Mouse (Mus musculus): ENCODE results near the gene Tigd4. TPM values are rescaled to one million over a fixed set of nuclear protein-coding genes. Genes with fewer than 3 reads are reported as not detected.

Gene Tigd4
- polyA plus RNA-seq, 1 experiment, result not detected

GRCm38 (mm10) chr3:84646331-84646845 is 53.0 kb downstream of the Tigd4 start:
- TF ChIP-seq MYOG (IDR thresholded peaks at IDR 0.05; ENCODE audit: control insufficient read depth, extremely low read depth, insufficient read length) (no peak), MYOD1 (IDR thresholded peaks at IDR 0.05; ENCODE audit: control insufficient read depth, insufficient read length, low read depth) (no peak), CEBPB (IDR thresholded peaks at IDR 0.05; ENCODE audit: low read depth) (no peak), CTCF (IDR thresholded peaks at IDR 0.05; ENCODE audit: control insufficient read depth, insufficient read depth, insufficient read length) (no peak), MAX (IDR thresholded peaks at IDR 0.05) (no peak), USF1 (IDR thresholded peaks at IDR 0.05; ENCODE audit: low read depth) (no peak), FOSL1 (IDR thresholded peaks at IDR 0.05; ENCODE audit: insufficient read depth, low read length, poor library complexity, severe bottlenecking) (no peak)

More at GRCm38 (mm10) chr3:84646331-84646845, 53.0 kb downstream of the Tigd4 start:
- Histone ChIP-seq H3ac (ENCODE audit: control insufficient read depth, insufficient read length, low read depth) (no peak overlapping the region), H3K79me2 (ENCODE audit: control insufficient read depth, insufficient read depth) (no peaks in the 10 kb centered on the region), H3K36me3 (ENCODE audit: control insufficient read depth, insufficient read depth) (no peaks in the 10 kb centered on the region), H3K4me3 (ENCODE audit: insufficient read depth, poor library complexity, severe bottlenecking) (no peak overlapping the region), H3K79me3 (ENCODE audit: low read depth) (no peaks in the 10 kb centered on the region), H3K27me3 (ENCODE audit: control insufficient read depth, insufficient read depth, insufficient read length) (no peaks in the 10 kb centered on the region)

Other genes starting within 250 kb of the Tigd4 start
- gene Fhdc1, start 113.1 kb upstream of the Tigd4 start, polyA plus RNA-seq (2012; fragmentation: generic; extraction: Trizol), result 0.44 TPM
- 16.6 TPM for gene Arfip1, start 10.9 kb upstream of the Tigd4 start, polyA plus RNA-seq (2012; fragmentation: generic; extraction: Trizol)
- 0.13 TPM for gene Tmem154, start 72.6 kb downstream of the Tigd4 start, polyA plus RNA-seq (2012; fragmentation: generic; extraction: Trizol)
- gene Fbxw7, start 221.7 kb downstream of the Tigd4 start, polyA plus RNA-seq (2012; fragmentation: generic; extraction: Trizol), result 2.7 TPM

Measured in C2C12 (cell line).